Mouse (Mus musculus) kidney, embryonic 16.5 days (tissue): ENCODE measurements around the gene Eppin. TPM values are rescaled to one million over a fixed set of nuclear protein-coding genes. Genes with fewer than 3 reads are reported as not detected.
"Not testable (repeated sequence)": the region's sequence is repeated elsewhere in the genome, so short reads cannot be mapped to it uniquely, and the experiment has no call there.

Experiments
- ATAC-seq: fragments of 200-750 bp; cut with Nextera tagmentation; 2 replicates; pipeline ENCODE4 v1.8.0; 2017; ENCODE audit warnings: moderate TSS enrichment; ENCODE audit not compliant: low FRiP score, low TSS enrichment
- H3K27ac ChIP-seq: fragments of 300-500 bp; sonication (generic); 2 replicates; pipeline ENCODE4 v1.5.1; 2014; ENCODE audit warnings: low read length
- H3K27me3 ChIP-seq: fragments of 300-500 bp; sonication (generic); 2 replicates; pipeline ENCODE4 v1.6.1; 2014; ENCODE audit warnings: low read length, control low read depth, mixed read lengths; ENCODE audit not compliant: insufficient read depth
- H3K36me3 ChIP-seq: fragments of 300-500 bp; sonication (generic); 2 replicates; pipeline ENCODE4 v1.6.1; 2014; ENCODE audit warnings: low read length, control low read depth, mixed read lengths; ENCODE audit not compliant: insufficient read depth
- H3K4me1 ChIP-seq: fragments of 300-500 bp; sonication (generic); 2 replicates; pipeline ENCODE4 v1.6.1; 2014; ENCODE audit warnings: low read length, control low read depth, mixed read lengths; ENCODE audit not compliant: insufficient read depth
- H3K4me2 ChIP-seq: fragments of 300-500 bp; sonication (generic); replicated peaks from 2 replicates; pipeline ENCODE4 v1.6.1; 2014; ENCODE audit warnings: low read depth, low read length
- H3K4me3 ChIP-seq: fragments of 300-500 bp; sonication (generic); 2 replicates; pipeline ENCODE4 v1.5.1; 2014; ENCODE audit warnings: mild to moderate bottlenecking, low read length
- H3K9ac ChIP-seq: fragments of 300-500 bp; sonication (generic); replicated peaks from 2 replicates; pipeline ENCODE4 v1.6.1; 2014; ENCODE audit warnings: low read length
- H3K9me3 ChIP-seq: fragments of 300-500 bp; sonication (generic); 2 replicates; pipeline ENCODE4 v1.6.1; 2016; ENCODE audit warnings: low read length, control low read depth
- WGBS: fragments of 180-500 bp; shearing (Covaris S2); extraction: QIAGEN DNeasy Blood & Tissue Kit; methylation state at CpG from one replicate; pipeline ENCODE4 v1.1.7; 2014; 5-methylcytosine and 5-hydroxymethylcytosine counted together
- polyA plus RNA-seq: library from polyadenylated mRNA; unstranded; fragments of >200 nt; fragmentation: Nextera tagmentation; extraction: Ambion mirVana; gene quantifications from 2 replicates; pipeline ENCODE4 v1.2.1, GENCODE M21; 2015

Gene Eppin
- polyA plus RNA-seq, 1 experiment from 2014 or later, result not detected

DNA sequence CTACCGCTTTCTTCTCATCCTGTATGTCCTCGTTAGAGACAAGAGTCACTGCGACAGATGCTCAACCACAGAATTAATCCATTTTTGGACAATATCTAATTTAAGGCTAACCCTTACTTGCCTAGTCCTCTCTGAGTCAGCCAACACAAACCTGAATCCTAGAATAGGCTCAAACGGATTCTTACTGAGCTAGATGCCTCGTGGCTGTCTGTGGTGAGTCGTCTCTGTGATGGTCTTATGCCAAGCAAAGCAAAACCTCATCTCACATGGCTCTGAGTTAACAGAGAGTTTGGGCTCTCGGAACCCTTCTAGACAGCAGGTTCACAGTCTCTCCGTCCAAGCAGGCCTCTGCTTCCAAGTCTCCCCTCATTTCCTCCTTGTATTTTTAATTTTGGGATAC lies 11.0 kb upstream of the Eppin start:
- H3K4me3 ChIP-seq, result no peak overlapping the region
- no peak for ATAC-seq
- no peak overlapping the region for H3K9ac ChIP-seq
- H3K36me3 ChIP-seq, result no peaks in the 10 kb centered on the region
- no peak overlapping the region for H3K4me2 ChIP-seq
- H3K9me3 ChIP-seq, result no peaks in the 10 kb centered on the region
- H3K27me3 ChIP-seq, result no peaks in the 10 kb centered on the region
- no peaks in the 10 kb centered on the region for H3K4me1 ChIP-seq
- 90% methylated on average over 8 of the region's 8 CpGs for WGBS
- no peak overlapping the region for H3K27ac ChIP-seq

DNA sequence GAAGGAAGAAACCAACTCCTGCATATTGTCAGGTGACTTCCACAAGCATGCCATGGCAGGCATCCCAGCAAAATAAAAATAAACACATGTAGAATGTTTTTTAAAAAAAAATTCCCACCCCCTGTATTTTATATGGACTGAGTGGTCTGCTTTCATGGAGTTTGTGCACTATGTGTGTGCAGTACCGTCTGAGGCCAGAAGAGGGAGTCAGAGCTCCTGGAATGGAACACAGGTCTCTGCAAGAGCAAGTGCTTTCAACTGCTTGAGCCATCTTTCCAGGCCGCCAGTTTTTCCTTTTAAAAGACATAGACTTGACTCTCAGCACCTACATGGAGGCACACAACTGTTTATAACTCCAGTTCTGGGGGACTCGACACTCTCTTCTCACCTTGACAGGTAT lies 10.1 kb upstream of the Eppin start:
- Histone ChIP-seq H3K27me3 (no peaks in the 10 kb centered on the region), H3K4me2 (no peak overlapping the region), H3K9me3 (no peaks in the 10 kb centered on the region), H3K36me3 (no peaks in the 10 kb centered on the region), H3K9ac (no peak overlapping the region), H3K4me1 (no peaks in the 10 kb centered on the region), H3K27ac (no peak overlapping the region), H3K4me3 (no peak overlapping the region)
- 85% methylated on average over 3 of the region's 3 CpGs for WGBS
- ATAC-seq, result no peak

DNA sequence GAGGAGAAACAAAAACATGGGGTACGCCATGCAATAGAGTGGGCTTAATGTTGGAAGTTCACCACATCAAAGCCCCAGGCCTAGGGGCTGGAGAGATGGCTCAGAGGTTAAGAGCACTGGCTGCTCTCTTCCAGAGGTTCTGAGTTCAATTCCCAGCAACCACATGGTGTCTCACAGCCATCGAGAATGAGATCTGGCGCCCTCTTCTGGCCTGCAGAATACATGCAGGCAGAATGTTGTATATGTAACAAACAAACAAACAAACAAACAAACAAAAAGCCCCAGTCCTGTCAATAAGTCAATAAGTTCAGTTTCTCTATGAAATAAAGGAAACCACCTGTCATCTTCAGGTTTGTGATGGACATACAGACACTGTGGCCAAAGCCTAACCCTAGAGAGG lies 6.8 kb upstream of the Eppin start:
- Histone ChIP-seq H3K4me1 (no peaks in the 10 kb centered on the region), H3K4me2 (no peak overlapping the region), H3K27ac (no peak overlapping the region), H3K9me3 (no peaks in the 10 kb centered on the region), H3K4me3 (no peak overlapping the region), H3K36me3 (no peaks in the 10 kb centered on the region), H3K27me3 (no peaks in the 10 kb centered on the region), H3K9ac (no peak overlapping the region)
- no peak for ATAC-seq
- 73% methylated on average over 3 of the region's 3 CpGs for whole genome bisulfite sequencing

DNA sequence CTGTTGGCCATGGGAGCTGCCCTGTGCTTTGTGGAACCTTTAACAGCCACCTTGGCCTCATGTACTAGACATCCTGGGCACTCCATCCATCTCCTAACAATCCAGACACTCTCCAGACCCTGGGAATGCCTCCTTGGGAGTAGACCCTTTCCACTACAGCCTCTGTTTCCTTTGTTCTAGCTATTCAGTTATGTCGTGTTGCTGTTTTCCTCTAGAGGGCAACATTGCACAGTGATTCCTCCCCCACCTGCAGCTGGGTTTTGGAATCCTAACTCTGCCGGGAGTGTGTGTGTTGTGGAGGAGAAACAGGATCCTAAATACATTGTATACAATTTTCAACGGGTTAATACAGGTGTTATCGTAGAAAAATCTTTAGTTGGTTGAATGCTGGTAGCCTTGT lies 1.4 kb downstream of the Eppin start:
- H3K4me1 ChIP-seq, result peaks cover 12% of the 10 kb centered on the region
- WGBS, result 8% methylated on average over 4 of the region's 4 CpGs
- no peak; the same call in 1 of the 2 replicates for ATAC-seq

DNA sequence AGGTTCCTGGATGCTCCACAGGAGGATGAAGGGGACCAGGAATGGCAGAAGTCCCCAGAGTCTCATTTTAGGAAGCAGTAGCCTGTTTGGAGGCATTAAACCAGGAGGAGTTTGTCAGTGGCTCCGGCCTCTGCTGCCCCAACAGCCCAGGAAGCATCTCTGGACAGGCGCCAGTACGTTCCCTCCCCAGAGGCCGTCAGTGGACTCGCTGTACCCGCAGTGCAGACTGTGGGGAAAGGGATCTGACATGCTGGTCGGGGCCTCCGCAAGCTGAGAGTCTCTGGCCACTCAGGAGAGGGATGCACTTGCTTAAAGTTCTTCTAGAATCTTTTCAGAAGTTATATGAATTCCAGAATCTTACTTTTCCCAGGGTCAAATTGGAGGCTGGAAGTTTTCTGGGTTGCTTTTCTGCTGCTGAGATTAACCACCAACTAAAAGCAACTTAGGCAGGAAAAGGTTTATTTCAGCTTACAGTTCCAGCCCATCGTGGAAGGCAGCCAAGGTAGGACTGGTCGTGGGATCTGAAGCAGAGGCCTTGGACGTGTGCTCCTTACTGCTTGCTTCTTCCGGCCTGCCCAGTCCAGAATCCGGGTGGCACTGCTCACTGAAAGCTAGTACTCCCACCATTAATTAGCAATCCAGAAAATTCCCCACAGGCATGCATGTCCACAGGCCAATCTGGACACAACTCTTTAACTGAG lies 8.2 kb downstream of the Eppin start, which contains the start of gene Wfdc6a:
Gene Wfdc6a, minus strand, starts transcription at position 423 of the 701 bp plus-strand sequence.
- not testable (repeated sequence) for H3K27me3 ChIP-seq, ATAC-seq, H3K9ac ChIP-seq, H3K9me3 ChIP-seq, H3K27ac ChIP-seq, H3K36me3 ChIP-seq, H3K4me2 ChIP-seq, H3K4me3 ChIP-seq
- H3K4me1 ChIP-seq, result peaks cover 12% of the 10 kb centered on the region
- WGBS, result 57% methylated on average over 13 of the region's 13 CpGs

More for the DNA sequence above, 1.4 kb downstream of the Eppin start:
- no peaks in the 10 kb centered on the region for H3K27me3 ChIP-seq
- no peak overlapping the region for H3K9ac ChIP-seq
- no peak overlapping the region for H3K27ac ChIP-seq
- no peaks in the 10 kb centered on the region for H3K36me3 ChIP-seq
- no peak overlapping the region for H3K4me3 ChIP-seq
- no peaks in the 10 kb centered on the region for H3K9me3 ChIP-seq
- H3K4me2 ChIP-seq, result no peak overlapping the region

DNA sequence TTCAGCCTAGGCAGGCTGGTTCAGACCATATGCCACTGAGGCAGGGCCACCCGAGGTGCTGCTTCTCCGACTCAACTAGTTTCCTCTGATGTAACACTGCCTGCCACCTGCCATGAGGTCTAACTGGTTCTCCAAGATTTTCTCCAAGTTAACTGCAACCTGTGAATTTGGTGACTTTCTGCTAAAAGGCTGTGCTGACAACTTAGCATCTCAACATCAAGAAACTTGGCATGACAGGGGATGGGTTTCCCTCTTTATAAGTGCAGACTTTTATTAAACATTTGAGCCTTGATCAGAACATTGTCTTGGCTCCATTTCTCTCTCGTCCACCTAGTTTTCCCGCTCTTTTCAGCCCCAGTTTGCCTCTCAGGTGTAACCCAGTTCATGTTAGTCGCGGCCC lies 20.0 kb downstream of the Eppin start, which contains the start of gene Spint3:
Gene Spint3, minus strand, starts transcription at position 101 of the 400 bp plus-strand sequence.
- H3K4me2 ChIP-seq, H3K36me3 ChIP-seq, H3K9me3 ChIP-seq, H3K27me3 ChIP-seq, H3K27ac ChIP-seq, ATAC-seq, H3K4me1 ChIP-seq, H3K9ac ChIP-seq, H3K4me3 ChIP-seq: not testable (repeated sequence)
- WGBS, result 83% methylated on average over 6 of the region's 6 CpGs

DNA sequence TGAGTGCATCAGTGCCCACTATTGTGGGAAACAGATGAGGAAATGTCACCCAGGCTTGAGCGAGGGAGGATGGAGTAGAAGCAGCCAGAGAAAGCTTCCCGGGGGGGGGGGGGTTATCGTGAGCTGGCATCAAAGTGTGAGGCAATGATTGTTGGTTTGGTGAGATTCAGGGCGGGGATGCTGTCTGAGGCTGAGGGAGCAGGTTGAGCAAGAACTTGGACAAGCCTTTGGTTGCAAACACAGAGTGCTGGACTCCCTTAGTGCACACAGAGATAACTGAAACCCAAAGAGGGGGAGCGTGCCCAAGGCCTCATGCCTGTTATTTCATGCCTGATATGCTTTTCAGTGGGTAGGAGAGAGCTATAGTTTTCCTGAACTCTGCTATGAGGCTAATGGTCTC lies 25.9 kb downstream of the Eppin start:
- no peak overlapping the region for H3K4me2 ChIP-seq
- H3K9ac ChIP-seq, result no peak overlapping the region
- no peak for ATAC-seq
- H3K4me3 ChIP-seq, result no peak overlapping the region
- no peak overlapping the region for H3K27ac ChIP-seq
- WGBS, result 88% methylated on average over 5 of the region's 5 CpGs
- peaks cover 17% of the 10 kb centered on the region for H3K36me3 ChIP-seq
- H3K9me3 ChIP-seq, result peaks cover 6% of the 10 kb centered on the region; the same call in 1 of the 2 replicates
- H3K27me3 ChIP-seq, result 0 out of 2 replicates have a peak, but pooled peaks cover 2% of the 10 kb centered on the region
- peaks cover 17% of the 10 kb centered on the region for H3K4me1 ChIP-seq

DNA sequence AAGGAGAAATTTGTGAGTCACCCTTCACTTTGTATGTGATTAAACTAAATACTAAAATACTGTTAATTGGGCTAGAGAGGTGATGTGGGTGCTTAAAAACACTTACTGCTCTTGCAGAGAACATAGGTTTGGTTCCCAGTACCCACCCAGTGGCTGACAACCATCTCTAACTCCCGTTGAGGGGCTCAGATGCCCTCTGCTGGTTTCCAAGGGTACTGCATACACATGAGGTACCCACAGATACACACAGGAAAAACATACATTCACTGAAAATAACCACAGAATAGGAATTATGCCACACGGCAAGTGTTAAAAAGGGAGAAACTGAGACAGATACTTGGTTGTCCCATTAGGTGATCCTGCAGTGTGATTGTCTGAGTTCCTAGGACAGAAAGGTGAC lies 26.4 kb downstream of the Eppin start:
- Histone ChIP-seq H3K4me1 (peaks cover 19% of the 10 kb centered on the region), H3K9me3 (peaks cover 6% of the 10 kb centered on the region; the same call in 1 of the 2 replicates), H3K27me3 (0 out of 2 replicates have a peak, but pooled peaks cover 6% of the 10 kb centered on the region), H3K9ac (no peak overlapping the region), H3K27ac (no peak overlapping the region), H3K4me2 (no peak overlapping the region), H3K36me3 (peaks cover 17% of the 10 kb centered on the region), H3K4me3 (no peak overlapping the region)
- ATAC-seq, result no peak
- WGBS, result 79% methylated on average over 2 of the region's 2 CpGs

DNA sequence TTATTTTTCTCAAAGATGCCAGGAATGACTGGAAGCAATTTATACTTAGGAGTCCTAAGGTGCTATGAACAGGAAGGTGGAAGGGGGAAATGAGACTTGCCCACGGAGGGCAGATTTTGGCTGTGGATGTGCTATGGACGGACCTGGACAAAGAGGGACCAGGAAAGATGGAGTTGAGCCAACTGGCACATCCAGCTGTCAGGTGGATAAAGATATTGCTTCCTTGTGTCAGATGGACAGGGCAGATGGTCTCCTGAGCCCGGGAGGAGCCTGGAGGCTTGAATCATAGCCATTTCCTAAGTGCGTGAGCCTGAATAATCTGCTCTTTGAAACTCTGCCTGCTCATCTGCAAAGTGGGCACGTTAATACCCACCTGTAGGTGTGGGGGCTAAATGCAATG lies 29.0 kb downstream of the Eppin start:
- Histone ChIP-seq H3K27ac (no peak overlapping the region), H3K9ac (peak overlapping the region; percentile 80), H3K4me2 (peak overlapping the region; percentile 85), H3K4me1 (peaks cover 19% of the 10 kb centered on the region), H3K9me3 (peaks cover 6% of the 10 kb centered on the region; the same call in 1 of the 2 replicates), H3K4me3 (peak overlapping the region; percentile 57), H3K27me3 (0 out of 2 replicates have a peak, but pooled peaks cover 6% of the 10 kb centered on the region), H3K36me3 (peaks cover 17% of the 10 kb centered on the region)
- no peak for ATAC-seq
- WGBS, result 63% methylated on average over 5 of the region's 5 CpGs

DNA sequence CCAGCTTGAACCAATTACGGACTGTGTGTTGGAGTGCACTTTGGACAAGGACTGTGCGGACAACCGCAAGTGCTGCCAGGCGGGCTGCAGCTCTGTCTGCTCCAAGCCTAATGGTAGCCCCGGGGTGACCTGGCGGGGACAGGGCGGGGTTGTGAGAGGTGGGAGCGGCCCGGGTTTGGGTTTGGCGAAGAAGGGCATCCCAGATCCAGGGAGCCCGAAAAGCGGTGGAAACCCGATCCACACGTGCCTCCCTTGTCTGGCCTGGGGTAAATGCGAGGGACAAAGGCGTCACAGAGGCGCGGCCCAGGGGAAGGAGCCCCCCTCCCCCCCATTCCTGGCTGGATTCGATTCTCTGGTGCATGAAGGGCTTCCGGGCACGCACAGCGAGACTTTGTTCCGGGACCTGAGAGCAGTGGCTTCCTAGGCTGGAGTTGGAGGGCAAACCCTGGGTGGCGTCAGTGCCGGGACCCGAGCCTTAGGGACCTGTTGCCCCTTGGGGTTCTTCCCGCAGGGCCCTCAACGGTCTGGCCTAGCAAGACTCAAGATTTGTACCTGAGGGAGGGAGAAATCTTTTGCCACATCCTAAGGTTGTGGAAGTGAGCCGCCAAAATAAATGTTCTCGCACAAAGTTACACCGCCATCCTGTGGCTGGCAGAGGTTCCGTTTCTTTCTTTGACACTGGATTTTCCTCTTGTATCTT lies 29.9 kb downstream of the Eppin start:
- peak; percentile 67 for ATAC-seq
- H3K9me3 ChIP-seq, result peaks cover 6% of the 10 kb centered on the region; the same call in 1 of the 2 replicates
- 0 out of 2 replicates have a peak, but pooled peaks cover 6% of the 10 kb centered on the region for H3K27me3 ChIP-seq
- peak overlapping the region; percentile 85 for H3K4me2 ChIP-seq
- H3K27ac ChIP-seq, result peak overlapping the region; percentile 83
- H3K4me1 ChIP-seq, result peaks cover 19% of the 10 kb centered on the region
- H3K36me3 ChIP-seq, result peaks cover 17% of the 10 kb centered on the region
- H3K4me3 ChIP-seq, result peak overlapping the region; percentile 57
- 1% methylated on average over 32 of the region's 32 CpGs for WGBS
- peak overlapping the region; percentile 80 for H3K9ac ChIP-seq
